Mouse (Mus musculus): ENCODE measurements around the gene Cts6. TPM values are rescaled to one million over a fixed set of nuclear protein-coding genes. Genes with fewer than 3 reads are reported as not detected.
"Not testable (repeated sequence)": the region's sequence is repeated elsewhere in the genome, so short reads cannot be mapped to it uniquely, and the experiment has no call there.

The Cts6 gene
- not detected in 2 replicates for polyA plus RNA-seq (2015; fragmentation: Nextera tagmentation; extraction: Ambion mirVana)

- H3K4me3 ChIP-seq (ENCODE audit: low read depth, low read length), result no peak within 1 kb of the TSS
- H3K36me3 ChIP-seq (ENCODE audit: control insufficient read depth, insufficient read depth), result no peaks in the 10 kb centered on the region
- no peak within 1 kb of the TSS for H3K27ac ChIP-seq (ENCODE audit: low read length)
- no peak within 1 kb of the TSS for H3K9ac ChIP-seq (ENCODE audit: low read depth, low read length)
- H3K4me1 ChIP-seq (ENCODE audit: control insufficient read depth, low read depth, low read length), result no peaks in the 10 kb centered on the region
- H3K27me3 ChIP-seq (ENCODE audit: control insufficient read depth, insufficient read depth, low read depth, low read length), result no peaks in the 10 kb centered on the region
- WGBS (ENCODE audit: insufficient replicate concordance), result 66% methylated on average over 3 of the region's 3 CpGs
- H3K9me3 ChIP-seq (replicated peaks; ENCODE audit: control insufficient read depth, low read length), result peaks cover 2% of the 10 kb centered on the region; the same call in 1 of the 2 replicates
- no peak within 1 kb of the TSS for H3K4me2 ChIP-seq (ENCODE audit: low read depth, low read length)
- no peak for ATAC-seq (ENCODE audit: low read depth)
These were observed at the start of gene Cts6 for GRCm38 (mm10) chr13:61203310-61203709. Cts6 (minus strand) TSS chr13:61203410.

- Histone ChIP-seq H3K27ac (ENCODE audit: low read length) (no peak overlapping the region), H3K9ac (ENCODE audit: low read depth, low read length) (no peak overlapping the region), H3K4me2 (ENCODE audit: low read depth, low read length) (no peak overlapping the region), H3K4me1 (ENCODE audit: control insufficient read depth, low read depth, low read length) (no peaks in the 10 kb centered on the region), H3K4me3 (ENCODE audit: low read depth, low read length) (no peak overlapping the region), H3K27me3 (ENCODE audit: control insufficient read depth, insufficient read depth, low read depth, low read length) (no peaks in the 10 kb centered on the region), H3K36me3 (ENCODE audit: control insufficient read depth, insufficient read depth) (no peaks in the 10 kb centered on the region), H3K9me3 (replicated peaks; ENCODE audit: control insufficient read depth, low read length) (no peaks in the 10 kb centered on the region)
- ATAC-seq (ENCODE audit: low read depth), result no peak
- 38% methylated on average over 13 of the region's 13 CpGs for WGBS (ENCODE audit: insufficient replicate concordance)
These were observed 38.1 kb upstream of the Cts6 start for GRCm38 (mm10) chr13:61241076-61241947.

- H3K4me2 ChIP-seq (ENCODE audit: low read depth, low read length); H3K36me3 ChIP-seq (ENCODE audit: control insufficient read depth, insufficient read depth); H3K4me1 ChIP-seq (ENCODE audit: control insufficient read depth, low read depth, low read length); H3K27ac ChIP-seq (ENCODE audit: low read length); H3K9me3 ChIP-seq (replicated peaks; ENCODE audit: control insufficient read depth, low read length); H3K9ac ChIP-seq (ENCODE audit: low read depth, low read length); H3K27me3 ChIP-seq (ENCODE audit: control insufficient read depth, insufficient read depth, low read depth, low read length); ATAC-seq (ENCODE audit: low read depth); H3K4me3 ChIP-seq (ENCODE audit: low read depth, low read length): not testable (repeated sequence)
- 52% methylated on average over 5 of the region's 5 CpGs for WGBS (ENCODE audit: insufficient replicate concordance)
These were observed 17.9 kb downstream of the Cts6 start for GRCm38 (mm10) chr13:61185151-61185933.

GRCm38 (mm10) chr13:61164622-61165021, 38.6 kb downstream of the Cts6 start:
- no peak for ATAC-seq (ENCODE audit: low read depth)
- no peaks in the 10 kb centered on the region for H3K27me3 ChIP-seq (ENCODE audit: control insufficient read depth, insufficient read depth, low read depth, low read length)
- no peak overlapping the region for H3K4me3 ChIP-seq (ENCODE audit: low read depth, low read length)
- H3K27ac ChIP-seq (ENCODE audit: low read length), result no peak overlapping the region
- no peaks in the 10 kb centered on the region for H3K4me1 ChIP-seq (ENCODE audit: control insufficient read depth, low read depth, low read length)
- no peak overlapping the region for H3K4me2 ChIP-seq (ENCODE audit: low read depth, low read length)
- H3K36me3 ChIP-seq (ENCODE audit: control insufficient read depth, insufficient read depth), result no peaks in the 10 kb centered on the region
- H3K9me3 ChIP-seq (replicated peaks; ENCODE audit: control insufficient read depth, low read length), result no peaks in the 10 kb centered on the region
- 58% methylated on average over 4 of the region's 4 CpGs for WGBS (ENCODE audit: insufficient replicate concordance)
- no peak overlapping the region for H3K9ac ChIP-seq (ENCODE audit: low read depth, low read length)

GRCm38 (mm10) chr13:61164156-61164555, 39.1 kb downstream of the Cts6 start, which contains the start of gene Ctsr:
Ctsr (minus strand) TSS chr13:61164256.
- 47% methylated on average over 1 of the region's 1 CpGs for WGBS (ENCODE audit: insufficient replicate concordance)

More at GRCm38 (mm10) chr13:61164156-61164555, 39.1 kb downstream of the Cts6 start, which contains the start of gene Ctsr:
- Histone ChIP-seq H3K9me3 (replicated peaks; ENCODE audit: control insufficient read depth, low read length) (no peaks in the 10 kb centered on the region), H3K4me2 (ENCODE audit: low read depth, low read length) (no peak within 1 kb of the TSS), H3K4me1 (ENCODE audit: control insufficient read depth, low read depth, low read length) (no peaks in the 10 kb centered on the region), H3K27me3 (ENCODE audit: control insufficient read depth, insufficient read depth, low read depth, low read length) (no peaks in the 10 kb centered on the region), H3K9ac (ENCODE audit: low read depth, low read length) (no peak within 1 kb of the TSS), H3K27ac (ENCODE audit: low read length) (no peak within 1 kb of the TSS), H3K4me3 (ENCODE audit: low read depth, low read length) (no peak within 1 kb of the TSS), H3K36me3 (ENCODE audit: control insufficient read depth, insufficient read depth) (no peaks in the 10 kb centered on the region)
- no peak for ATAC-seq (ENCODE audit: low read depth)

Other genes starting within 250 kb of the Cts6 start
- not detected in 2 replicates for gene Ctsj, start 197.5 kb downstream of the Cts6 start, polyA plus RNA-seq (2015; fragmentation: Nextera tagmentation; extraction: Ambion mirVana)
- not detected in 2 replicates for gene Ctsq, start 162.8 kb downstream of the Cts6 start, polyA plus RNA-seq (2015; fragmentation: Nextera tagmentation; extraction: Ambion mirVana)
- gene Ctsr, start 39.2 kb downstream of the Cts6 start, polyA plus RNA-seq (2015; fragmentation: Nextera tagmentation; extraction: Ambion mirVana), result not detected in 2 replicates
- gene Cts8, start 51.9 kb upstream of the Cts6 start, polyA plus RNA-seq (2015; fragmentation: Nextera tagmentation; extraction: Ambion mirVana), result not detected in 2 replicates
- not detected in 2 replicates for gene Gm49398, start 85.4 kb upstream of the Cts6 start, polyA plus RNA-seq (2015; fragmentation: Nextera tagmentation; extraction: Ambion mirVana)
- gene Cts7, start 154.8 kb upstream of the Cts6 start, polyA plus RNA-seq (2015; fragmentation: Nextera tagmentation; extraction: Ambion mirVana), result not detected in 2 replicates